Mouse (Mus musculus) megakaryocyte progenitor cell, adult 5-6 weeks (primary cell): ENCODE data around the gene Dynlt1b. TPM values are rescaled to one million over a fixed set of nuclear protein-coding genes. Genes with fewer than 3 reads are reported as not detected.
"Not testable (repeated sequence)": the region's sequence is repeated elsewhere in the genome, so short reads cannot be mapped to it uniquely, and the experiment has no call there.

Source experiments
- ATAC-seq: replicated peaks from 2 replicates; pipeline ENCODE4 v1.8.0; 2016; ENCODE audit warnings: mild to moderate bottlenecking, moderate TSS enrichment, inconsistent platforms; ENCODE audit not compliant: poor library complexity
- total RNA-seq, 2 experiments: library from RNA; stranded (forward) in 1 of 2; stranded (reverse) in 1 of 2; fragments of 157-497, 149-512 nt in 1 of 2; fragments of 200-1000 nt in 1 of 2; gene quantifications; 2 replicates each; pipeline versions ENCODE4 v1.2.3 to v1.2.4; 2015 to 2017

Dynlt1b gene
- 110 and 112 TPM in 2 replicates for total RNA-seq (2015)
- 133 and 134 TPM in 2 replicates for total RNA-seq (2017)

DNA sequence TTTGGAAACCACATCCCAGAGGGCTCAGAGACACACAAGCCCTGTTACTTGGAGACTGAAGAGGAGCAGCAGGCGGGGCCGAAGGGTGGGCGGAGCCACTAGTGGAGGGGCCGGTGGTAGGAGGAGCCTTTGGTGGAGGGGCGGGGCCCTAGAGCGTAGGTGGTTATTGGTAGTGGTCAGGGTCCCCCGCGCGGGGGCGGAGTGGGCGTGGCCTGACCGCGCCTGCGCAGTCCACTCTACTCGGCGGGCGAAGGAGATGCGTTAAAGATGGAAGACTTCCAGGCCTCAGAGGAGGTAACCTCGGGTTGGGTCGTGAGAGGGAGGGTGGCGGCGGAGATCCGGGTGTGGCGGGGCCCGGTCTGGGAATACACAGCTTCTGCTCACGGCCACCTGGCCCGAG lies at the start of gene Dynlt1b:
Dynlt1b (plus strand) TSS at position 168 of the 400 bp plus-strand sequence.
- peak; percentile 100 for ATAC-seq

DNA sequence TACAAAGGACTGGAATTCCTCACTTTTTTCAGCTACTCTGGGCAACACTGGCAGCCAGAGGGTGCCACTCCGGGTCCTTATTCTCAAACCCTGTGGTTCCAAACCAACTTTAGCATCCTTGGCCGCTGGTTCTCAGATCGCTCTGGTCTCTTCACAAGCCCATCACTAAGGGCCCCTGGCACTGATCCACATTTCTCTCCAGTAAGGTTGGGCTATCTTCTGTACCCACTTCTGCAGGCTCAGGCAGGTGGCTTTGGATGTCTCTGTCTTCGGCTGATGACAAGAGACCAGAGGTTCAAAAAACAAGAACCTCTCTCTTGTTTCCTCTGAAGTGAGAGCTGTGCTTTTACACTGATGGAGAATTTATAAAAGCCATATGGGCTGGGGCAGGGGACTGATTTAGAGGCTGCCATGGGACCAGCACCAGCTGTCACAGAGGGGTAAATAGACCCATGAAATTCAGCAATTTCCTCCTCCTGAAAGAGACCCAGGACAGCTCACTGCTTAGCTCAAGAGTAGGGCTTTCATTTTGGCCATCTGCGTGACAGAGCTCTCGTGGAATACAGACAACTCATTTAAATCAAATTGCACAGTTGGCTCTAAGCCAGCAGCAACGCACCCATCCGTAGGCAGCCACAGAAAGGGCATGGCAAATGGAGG lies 49.6 kb upstream of the Dynlt1b start:
- not testable (repeated sequence) for ATAC-seq

DNA sequence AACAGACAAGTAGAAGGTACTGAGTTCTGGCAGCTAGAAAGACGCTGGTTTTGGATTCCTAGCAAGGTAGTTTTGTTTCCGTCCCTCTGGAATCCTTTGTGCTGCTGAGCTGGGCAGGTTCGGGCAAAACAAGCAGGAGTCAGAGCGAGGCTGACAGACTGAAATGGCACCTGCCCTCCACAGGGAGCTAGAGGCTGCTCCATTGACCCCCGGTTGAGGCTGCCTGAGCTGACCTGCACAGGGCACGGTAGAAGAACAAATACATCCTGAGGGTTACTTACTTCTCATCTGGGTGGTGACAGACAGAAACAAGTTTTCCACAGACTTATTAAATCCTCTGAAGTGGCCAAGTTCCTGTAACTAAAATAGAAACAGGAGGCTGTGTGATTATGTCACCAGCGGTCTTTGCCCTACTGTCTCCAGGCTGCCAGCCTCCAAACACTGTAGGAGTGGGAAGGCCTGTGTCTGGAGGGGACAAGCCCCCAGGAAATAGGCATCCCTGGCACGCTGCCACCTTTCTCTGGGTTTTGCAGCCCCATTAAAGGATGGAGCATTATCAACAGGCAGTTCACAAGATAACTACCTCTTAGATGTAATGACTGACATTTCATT lies 48.7 kb upstream of the Dynlt1b start:
- ATAC-seq = not testable (repeated sequence)

DNA sequence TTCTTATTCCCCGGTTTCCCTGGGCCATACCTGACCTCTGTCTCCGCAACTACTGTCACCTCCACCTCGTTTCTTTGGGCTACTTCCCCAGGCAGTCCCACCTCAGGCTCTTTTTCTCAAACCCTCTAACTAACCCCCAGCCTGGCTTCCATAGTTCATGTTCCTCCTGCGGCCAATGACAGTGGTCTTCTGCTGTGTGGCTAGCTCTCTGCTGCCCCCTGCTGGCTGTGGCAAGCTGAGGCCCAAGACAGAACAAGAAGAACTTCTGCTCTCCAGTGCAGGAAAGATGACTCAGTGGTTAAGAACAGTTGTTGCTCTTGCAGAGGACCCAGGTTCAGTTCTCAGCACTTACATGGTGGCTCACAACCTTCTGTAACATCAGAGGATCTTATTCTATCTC lies 43.0 kb upstream of the Dynlt1b start:
- peak; percentile 98 for ATAC-seq

DNA sequence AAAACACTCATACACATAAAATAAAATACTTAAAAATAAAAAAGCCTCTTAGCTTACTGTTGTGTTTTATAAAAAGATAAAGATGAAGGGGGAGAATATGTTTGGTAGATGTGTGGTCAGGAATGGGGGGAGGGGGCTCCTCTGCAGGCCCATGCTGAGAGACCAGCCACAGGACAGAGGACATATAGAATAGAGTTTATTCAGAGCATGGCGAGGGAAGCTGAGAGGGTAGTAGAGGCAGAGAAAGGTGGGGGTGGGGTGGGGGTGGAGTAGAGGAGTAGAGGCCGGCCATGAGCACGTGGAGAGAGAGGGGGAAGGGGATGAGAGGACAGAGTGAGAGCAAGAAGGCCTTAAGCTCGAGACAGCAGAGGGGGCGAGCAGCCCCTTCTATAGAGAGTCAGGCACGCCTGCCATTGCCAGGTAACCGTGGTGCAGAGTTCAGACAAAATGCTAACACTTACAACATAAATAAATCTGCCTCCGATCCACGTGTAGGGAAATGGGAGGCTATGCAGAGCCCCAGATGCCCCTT lies 42.5 kb upstream of the Dynlt1b start:
- not testable (repeated sequence) for ATAC-seq

DNA sequence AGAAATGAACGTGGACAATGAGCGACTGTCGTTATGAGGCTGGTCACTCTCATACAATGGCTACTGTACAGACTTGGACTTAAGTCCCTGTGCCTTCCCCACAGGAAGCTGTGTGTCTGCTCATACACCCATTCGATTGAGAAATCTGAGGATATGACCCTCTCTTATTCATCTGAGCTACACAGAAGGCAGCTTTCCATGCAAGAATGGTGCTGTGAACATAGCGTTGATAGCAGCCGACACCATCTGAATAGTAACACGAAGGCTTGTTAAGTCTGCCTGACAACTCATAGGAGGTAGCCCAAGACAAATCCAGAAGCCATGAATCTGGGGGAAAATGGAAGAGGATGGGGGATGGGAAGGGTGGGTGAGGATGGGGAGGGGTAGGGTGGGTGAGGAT lies 40.4 kb upstream of the Dynlt1b start:
- peak; percentile 27; the same call in 1 of the 2 replicates for ATAC-seq

DNA sequence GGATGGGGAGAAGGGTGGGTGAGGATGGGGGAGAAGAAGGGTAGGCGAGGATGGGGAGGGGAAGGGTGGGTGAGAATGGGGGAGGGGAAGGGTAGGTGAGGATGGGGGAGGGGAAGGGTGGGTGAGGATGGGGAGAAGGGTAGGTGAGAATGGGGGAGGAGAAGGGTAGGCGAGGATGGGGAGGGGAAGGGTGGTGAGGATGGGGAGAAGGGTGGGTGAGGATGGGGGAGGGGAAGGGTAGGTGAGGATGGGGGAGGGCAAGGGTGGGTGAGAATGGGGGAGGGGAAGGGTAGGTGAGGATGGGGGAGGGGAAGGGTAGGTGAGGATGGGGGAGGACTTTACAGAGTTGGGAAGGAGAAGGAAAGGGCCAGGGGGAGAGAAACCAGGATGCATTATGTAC lies 39.2 kb upstream of the Dynlt1b start:
- ATAC-seq = not testable (repeated sequence)

DNA sequence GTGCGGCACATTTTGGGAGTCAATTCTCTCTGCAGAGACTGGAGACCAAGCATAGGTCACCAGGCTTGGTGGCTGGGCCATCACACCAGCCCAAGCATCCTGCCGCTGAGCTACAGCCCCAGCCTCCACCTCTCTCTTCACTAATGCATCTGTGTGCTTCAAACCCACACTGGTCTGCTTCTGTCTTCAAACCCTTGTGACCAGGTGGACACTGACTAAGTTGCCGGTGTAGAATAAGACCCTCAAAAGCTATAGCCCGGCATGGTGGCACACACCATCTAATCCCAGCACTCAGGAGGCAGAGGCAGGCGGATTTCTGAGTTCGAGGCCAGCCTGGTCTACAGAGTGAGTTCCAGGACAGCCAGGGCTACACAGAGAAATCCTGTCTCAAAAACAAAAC lies 38.2 kb upstream of the Dynlt1b start:
- ATAC-seq = not testable (repeated sequence)

DNA sequence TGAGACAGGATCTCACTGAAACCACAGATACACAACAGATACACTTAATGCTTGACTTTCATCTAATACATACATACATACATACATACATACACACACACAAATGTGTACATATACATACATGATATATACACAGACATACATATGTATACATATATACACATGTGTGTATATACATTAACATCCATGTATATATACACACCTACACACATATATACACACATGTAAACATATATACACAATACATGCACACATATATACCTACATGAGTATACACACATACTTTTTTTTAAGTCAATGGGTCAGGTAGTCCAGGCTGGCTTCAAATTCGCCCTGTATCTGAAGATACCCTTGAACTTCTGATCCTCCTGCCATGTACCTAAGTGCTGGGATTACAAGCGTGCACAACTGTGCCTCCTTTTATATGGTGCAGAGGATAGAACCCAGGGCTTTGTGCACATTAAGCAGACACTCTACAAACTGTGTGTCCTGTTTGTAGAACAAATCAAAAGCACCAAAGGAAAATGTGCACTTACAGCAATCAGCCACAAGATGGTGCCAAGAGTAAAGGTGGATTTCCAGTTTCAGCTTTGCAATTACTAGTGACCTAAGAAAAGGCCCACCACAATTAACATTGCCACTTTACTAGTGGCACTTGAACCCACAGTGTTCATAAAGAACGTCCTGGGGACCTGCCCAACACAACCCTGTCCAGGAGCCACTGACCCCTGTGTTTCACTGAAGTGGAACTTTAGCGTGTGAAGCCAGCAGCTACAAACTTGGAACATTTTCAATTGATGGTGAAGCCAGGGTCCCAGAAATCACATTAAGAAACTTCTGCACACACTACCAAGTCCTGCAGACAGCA lies 37.2 kb upstream of the Dynlt1b start:
- ATAC-seq = peak; percentile 74

DNA sequence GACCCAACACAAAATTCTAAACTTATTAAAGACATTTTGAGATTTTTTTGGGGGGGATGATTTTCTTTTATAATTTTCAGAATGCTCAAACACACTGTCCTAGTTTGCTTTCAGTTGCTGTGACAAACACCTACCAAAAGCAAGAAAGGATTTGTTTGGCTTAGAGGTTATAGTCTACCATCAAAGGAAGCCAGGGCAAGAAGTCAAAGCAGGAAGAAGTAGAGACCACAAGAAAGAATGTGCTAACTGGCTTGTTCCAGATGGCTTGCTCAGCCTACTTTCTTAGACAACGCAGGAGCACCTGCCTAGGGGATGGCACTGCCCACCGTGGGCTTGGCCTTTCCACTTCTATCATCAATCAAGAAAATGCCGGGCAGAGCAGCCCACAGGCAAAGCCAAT lies 31.8 kb upstream of the Dynlt1b start:
- ATAC-seq = not testable (repeated sequence)

DNA sequence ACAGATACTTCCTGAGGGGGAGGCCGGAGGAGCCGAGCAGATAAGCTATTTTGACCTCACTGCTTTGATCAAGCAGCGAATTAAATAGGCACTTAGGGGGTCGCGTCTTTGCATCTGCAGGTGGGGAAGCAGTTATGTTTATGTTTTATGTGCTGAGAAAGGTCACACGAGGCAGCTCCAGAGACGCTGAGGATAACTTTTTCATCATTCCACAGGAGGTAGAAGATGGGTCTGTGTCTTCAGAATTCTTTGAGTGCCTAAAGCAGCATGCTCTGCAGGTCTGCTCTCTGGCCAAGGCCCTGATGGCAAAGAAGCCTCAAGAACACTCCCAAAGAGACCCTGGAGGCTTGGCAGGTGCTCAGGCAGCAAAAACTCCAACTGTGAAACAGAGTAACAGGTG lies 31.1 kb upstream of the Dynlt1b start:
- not testable (repeated sequence) for ATAC-seq

DNA sequence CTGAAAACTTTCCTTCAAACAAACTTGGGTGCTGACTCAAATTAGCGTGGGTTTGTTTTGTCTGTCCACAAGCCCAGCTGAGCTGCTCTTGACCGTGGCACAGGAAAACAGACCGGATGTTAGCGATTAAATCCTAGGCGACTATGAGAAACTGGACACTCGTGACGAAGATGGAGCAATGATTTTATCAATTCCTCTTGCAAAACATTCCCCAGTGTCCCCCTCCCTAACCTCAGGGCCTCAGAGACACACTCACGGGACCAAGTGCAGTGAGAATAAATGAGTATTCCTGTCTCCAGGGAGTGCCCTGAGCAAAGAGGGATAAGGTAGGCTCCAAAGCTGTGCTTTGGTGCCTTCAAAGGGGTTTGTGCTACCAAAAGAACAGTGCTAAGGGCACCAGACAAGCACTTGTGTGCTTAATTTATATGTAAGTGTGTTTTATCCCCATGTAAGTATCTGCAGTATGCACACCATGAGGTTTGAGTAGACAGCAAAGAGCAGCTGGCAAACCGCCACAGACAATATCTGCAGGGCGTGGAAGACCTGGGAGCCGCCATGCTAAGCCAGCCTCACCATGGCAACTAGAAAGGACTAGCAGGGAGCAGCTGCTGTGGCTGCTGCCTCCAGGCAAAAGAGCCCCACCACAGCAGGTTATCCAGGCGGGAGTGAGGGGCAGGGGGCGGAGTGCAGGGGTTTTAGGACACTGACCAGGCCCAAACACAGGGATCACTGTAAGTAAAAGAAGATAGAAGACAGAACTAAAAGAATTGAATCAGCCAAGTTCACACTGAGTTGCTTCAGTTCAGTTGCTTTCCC lies 30.4 kb upstream of the Dynlt1b start:
- peak; percentile 94 for ATAC-seq

DNA sequence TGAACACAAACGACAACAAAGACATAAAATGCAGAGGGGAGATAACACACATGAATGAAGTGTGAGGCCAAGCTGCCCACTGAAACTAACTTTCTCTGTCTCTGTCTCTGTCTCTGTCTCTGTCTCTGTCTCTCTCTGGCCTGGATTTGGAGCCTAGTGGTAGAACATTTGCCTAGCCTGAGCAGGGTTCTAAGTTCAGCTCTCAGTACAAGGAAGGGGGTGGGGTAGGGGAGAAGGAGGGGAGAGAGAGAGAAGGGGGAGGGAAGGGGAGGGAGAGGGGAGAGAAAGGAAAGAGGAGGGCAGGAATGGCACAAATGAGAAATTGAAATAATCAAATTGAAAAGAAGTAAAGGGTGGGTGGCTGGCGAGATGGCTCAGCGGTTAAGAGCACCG lies 29.8 kb upstream of the Dynlt1b start:
- not testable (repeated sequence) for ATAC-seq

DNA sequence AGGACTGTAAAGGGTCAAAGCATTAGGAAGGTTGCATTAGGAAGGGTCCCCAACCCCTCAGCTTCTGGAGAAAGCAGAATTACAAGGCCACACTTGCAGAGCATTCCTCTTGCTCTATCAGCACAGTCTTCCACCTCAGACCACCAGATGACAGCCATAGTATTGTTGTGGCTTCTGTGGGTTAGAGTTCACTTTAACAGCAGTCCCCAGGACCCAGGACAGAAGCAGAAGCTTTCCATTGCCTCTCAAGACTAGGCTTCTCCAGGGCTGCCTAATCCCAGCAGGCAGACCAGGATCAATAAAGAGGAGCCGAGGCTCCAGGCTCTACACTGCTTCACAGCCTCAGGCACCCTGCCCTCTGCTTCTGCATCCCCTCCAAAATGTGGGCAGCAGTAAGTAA lies 25.4 kb upstream of the Dynlt1b start:
- peak; percentile 30; the same call in 1 of the 2 replicates for ATAC-seq

DNA sequence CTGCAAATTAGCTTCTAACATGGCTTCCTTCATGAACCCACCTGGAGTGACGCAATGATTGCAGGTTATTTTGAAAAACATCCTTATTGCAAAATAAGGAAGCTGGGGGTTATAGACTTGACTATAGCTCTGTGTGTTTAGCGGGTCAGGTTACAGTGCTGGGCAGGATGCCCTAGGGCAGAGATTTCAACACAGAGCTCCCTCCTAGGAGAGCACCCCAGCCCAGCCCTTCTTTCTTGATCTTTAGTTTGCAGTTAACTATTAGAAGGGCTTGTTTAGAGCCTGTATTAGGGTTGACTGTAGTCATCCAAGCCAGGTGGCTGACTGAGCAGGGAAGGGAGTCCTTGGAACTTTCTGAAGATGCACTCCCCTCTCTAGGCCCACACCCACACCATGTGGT lies 22.9 kb upstream of the Dynlt1b start:
- peak; percentile 96 for ATAC-seq

DNA sequence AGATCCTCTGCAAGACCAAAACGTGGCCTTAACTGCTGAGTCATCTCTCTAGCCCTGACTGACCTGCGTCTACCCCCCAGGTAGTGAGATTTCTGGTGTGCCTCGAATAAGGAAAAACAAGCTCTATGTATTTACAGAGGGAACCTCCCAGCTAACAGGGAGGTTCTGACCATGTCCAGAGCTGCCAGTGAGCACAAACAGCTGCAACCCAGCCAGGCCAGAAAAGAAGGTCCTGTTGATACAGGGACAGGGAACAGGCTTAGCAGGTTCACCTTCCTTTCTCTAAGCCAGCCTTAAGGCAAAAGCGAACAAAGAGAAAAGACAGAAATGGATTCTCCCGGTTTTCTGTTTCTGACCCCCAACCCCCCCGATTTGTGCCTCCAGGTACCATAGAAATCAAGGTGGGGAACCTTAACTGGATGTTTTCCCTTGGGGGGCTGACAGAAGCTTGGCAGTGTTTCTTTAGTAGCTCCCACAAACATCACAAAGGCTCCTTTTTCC lies 19.1 kb upstream of the Dynlt1b start:
- not testable (repeated sequence) for ATAC-seq

DNA sequence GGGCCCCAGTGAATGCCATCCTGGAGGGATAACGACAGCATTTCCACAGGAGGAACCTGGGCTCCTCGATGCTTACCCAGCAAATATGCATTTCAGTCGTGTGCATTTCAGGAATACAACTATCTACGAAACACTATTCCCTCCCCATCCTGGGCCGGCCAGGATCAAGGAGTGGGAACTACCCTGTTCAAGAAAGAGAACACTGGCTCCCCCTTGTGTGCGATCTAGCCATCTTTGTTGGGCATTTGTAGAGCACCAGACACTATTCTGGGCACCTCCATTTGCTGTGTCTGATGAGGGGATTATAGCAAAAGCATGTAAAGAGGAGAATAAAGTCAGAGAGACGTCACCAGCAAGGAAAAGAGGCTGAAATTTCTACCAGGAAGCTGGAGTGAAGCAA lies 12.8 kb upstream of the Dynlt1b start:
- ATAC-seq = not testable (repeated sequence)

DNA sequence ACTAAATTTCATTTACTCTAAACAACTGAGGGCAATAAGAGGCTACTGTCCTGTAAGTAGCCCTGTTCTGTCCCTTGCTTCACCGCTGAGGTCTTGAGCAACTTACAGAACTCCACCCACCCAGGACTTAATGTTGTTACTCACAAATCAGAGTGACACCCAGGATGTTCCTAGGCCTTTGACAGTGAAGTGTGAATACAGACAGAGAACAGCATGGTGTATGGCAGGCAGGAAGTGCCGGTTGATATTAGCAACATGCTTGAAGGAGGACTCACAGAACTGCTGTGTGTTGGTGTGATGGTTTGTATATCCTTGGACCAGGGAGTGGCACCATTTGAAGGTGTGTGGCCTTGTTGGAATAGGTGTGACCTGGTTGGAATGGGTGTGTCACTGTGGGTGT lies 9.4 kb upstream of the Dynlt1b start:
- not testable (repeated sequence) for ATAC-seq

DNA sequence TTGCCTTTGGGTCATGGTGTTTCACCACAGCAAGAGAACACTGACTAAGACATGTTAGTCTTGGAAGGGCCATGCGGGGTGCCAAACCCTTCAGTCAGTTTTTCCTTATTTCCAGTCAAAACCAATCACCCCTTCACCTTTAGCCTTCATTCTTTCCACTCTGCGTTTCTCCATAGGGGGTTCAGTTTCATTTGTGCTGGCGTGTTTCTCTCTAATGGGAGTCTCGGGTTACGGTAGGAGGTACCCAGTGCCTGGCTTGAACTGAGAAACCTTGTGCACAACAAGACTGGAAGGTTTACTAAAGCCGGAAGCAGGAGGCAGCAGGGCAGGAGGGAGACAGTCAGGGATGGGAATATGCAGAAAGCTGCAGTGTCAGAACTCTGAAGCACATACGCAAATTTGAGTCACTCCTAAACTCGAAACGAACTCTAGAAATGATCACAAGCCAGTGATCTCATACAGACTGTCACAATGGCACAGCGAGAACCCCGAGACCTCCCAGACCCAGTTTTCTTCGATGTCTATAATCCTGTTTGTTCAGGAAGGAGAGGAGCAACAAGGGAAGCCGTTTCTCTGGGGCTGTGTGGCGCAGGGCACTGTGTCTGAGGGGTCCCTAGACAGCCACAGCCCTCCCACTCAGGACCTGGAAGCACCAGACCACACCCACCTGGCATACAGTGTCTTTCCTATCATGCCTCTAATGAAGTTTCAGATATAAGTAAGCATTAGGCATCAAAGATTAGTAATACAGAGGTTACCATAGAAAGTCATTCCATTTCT lies 8.2 kb upstream of the Dynlt1b start:
- ATAC-seq = not testable (repeated sequence)
